Mouse (Mus musculus) c-Kit-positive CD71-positive TER-119-negative erythroid progenitor cells, embryonic 14.5 days (primary cell): Measurements from ENCODE around the gene Pabpc4.
A peak's percentile ranks its signal among the peaks of the same experiment; 100 is the strongest.

ENCODE experiments used
- DNase-seq: peaks from one replicate; pipeline ENCODE4 v3.0.0-alpha.2; 2013; ENCODE audit warnings: low read depth

The Pabpc4 gene

DNA sequence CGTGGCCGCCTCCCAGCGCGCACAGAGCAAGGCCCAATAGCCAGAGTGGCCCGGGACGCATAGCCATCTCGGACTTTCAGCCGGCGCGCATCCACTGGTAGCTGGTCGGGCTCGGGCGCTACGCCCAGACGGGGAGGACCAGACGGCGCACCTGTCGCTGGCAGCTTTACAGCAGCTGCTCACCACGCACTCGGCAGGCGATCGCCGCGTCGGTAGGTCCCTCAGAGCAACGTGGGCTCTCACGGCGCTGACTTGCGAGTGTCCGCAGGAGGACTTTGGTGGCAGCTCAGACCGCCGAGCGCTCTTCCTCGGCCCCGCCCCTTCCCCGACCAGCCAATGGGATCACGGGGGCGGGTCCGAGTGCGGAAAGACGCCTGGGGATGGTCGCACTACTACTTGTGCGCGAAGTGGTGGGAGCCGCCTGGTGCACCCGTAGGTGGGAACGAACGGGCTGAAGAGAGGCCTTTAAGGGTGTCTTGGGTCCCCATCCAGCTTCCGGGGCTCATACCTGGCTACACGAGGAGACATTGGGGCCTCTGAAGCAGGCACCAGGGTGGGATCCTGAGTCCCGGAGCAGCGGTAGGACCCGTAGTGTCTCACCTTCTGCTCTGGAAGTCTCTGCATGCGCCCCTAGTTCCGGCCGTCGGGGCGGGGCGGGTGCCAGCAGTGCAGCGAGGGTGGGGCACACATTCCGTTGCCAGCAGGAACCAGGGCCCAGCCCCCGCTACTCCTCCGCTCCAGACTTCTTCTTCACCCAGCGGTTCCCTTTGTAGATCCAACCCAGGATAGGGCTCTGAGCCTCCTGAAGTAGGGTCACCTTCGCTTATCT, 80.7 kb downstream of the Pabpc4 start, which contains the start of gene Bmp8a:
TSS of gene Bmp8a (minus strand) at position 611 of the 829 bp plus-strand sequence.
- peak; percentile 54 for DNase-seq

DNA sequence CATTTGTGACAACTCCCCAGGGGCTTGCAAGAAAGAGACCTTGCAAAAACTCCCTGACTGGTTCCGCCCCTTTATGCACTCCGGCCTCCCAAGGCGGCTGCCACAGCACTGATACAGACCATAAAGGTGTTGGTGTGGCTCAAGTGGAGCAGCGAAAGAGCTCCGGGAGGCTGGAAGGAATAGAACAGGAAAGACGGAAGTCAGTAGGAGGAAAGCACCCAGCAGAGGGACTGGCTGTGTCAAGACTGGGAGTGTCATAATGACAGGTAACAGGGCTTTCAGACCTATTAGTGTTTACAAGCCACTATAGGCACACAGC, 81.3 kb downstream of the Pabpc4 start:
- no peak for DNase-seq
